Mouse (Mus musculus) intestine, embryonic 16.5 days (tissue): Measurements from ENCODE around the gene Tgfa. TPM values are rescaled to one million over a fixed set of nuclear protein-coding genes. Genes with fewer than 3 reads are reported as not detected.

Experiments used
- ATAC-seq: fragments of 200-750 bp; cut with Nextera tagmentation; 2 replicates; pipeline ENCODE4 v1.8.0; 2017; ENCODE audit warnings: moderate TSS enrichment, moderate library complexity
- H3K27ac ChIP-seq: fragments of 300-500 bp; sonication (generic); 2 replicates; pipeline ENCODE4 v1.5.1; 2014; ENCODE audit warnings: mild to moderate bottlenecking, low read length
- H3K27me3 ChIP-seq: fragments of 300-500 bp; sonication (generic); replicated peaks from 2 replicates; pipeline ENCODE4 v1.6.1; 2014; ENCODE audit warnings: low read length, control low read depth, mixed read lengths; ENCODE audit not compliant: control insufficient read depth, insufficient read depth
- H3K36me3 ChIP-seq: fragments of 300-500 bp; sonication (generic); 2 replicates; pipeline ENCODE4 v1.6.1; 2014; ENCODE audit warnings: low read length, control low read depth; ENCODE audit not compliant: control insufficient read depth, insufficient read depth
- H3K4me1 ChIP-seq: fragments of 300-500 bp; sonication (generic); 2 replicates; pipeline ENCODE4 v1.6.1; 2014; ENCODE audit warnings: low read length, control low read depth, mixed read lengths; ENCODE audit not compliant: control insufficient read depth, insufficient read depth
- H3K4me2 ChIP-seq: fragments of 300-500 bp; sonication (generic); 2 replicates; pipeline ENCODE4 v1.6.1; 2014; ENCODE audit warnings: low read depth, low read length, control low read depth
- H3K4me3 ChIP-seq: fragments of 300-500 bp; sonication (generic); 2 replicates; pipeline ENCODE4 v1.5.1; 2014; ENCODE audit warnings: mild to moderate bottlenecking, low read length
- H3K9ac ChIP-seq: fragments of 300-500 bp; sonication (generic); 2 replicates; pipeline ENCODE4 v1.6.1; 2014; ENCODE audit warnings: low read depth, low read length
- H3K9me3 ChIP-seq: fragments of 300-500 bp; sonication (generic); 2 replicates; pipeline ENCODE4 v1.6.1; 2016; ENCODE audit warnings: low read length, control low read depth; ENCODE audit not compliant: control insufficient read depth
- WGBS: fragments of 180-500 bp; shearing (Covaris S2); extraction: QIAGEN DNeasy Blood & Tissue Kit; methylation state at CpG from one replicate; pipeline ENCODE4 v1.1.7; 2014; 5-methylcytosine and 5-hydroxymethylcytosine counted together
- polyA plus RNA-seq: library from polyadenylated mRNA; unstranded; fragments of >200 nt; fragmentation: Nextera tagmentation; extraction: Ambion mirVana; gene quantifications from 2 replicates; pipeline ENCODE4 v1.2.1, GENCODE M21; 2015

Tgfa gene
- polyA plus RNA-seq, 1 experiment from 2014 or later: 6.0 TPM

DNA sequence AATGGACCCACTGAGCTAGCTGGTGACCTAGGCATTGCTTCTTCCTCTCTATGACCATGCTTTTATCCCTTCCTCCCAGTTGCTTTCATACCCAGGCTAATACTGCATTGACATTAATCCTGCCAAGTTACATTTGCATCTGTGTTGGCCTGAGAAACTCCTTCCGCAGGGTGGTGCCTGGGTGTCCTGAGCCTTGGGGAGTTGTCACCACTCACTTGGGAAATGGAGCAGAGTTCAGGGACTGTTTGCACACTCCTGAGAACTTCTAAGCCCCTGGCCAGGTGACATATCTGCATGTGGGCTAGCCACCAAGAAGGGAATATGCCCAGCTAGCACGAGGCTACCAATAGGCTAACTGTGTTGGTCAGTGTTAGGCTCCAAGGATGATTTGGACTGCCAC is 23.0 kb downstream of the Tgfa start:
- no peak overlapping the region for H3K4me2 ChIP-seq
- H3K4me1 ChIP-seq: peaks cover 24% of the 10 kb centered on the region
- no peaks in the 10 kb centered on the region for H3K27me3 ChIP-seq
- no peak overlapping the region for H3K9ac ChIP-seq
- 78% methylated on average over 2 of the region's 2 CpGs for WGBS
- H3K27ac ChIP-seq: no peak overlapping the region
- ATAC-seq: peak; percentile 24; the same call in 1 of the 2 replicates
- H3K36me3 ChIP-seq: no peaks in the 10 kb centered on the region
- no peak overlapping the region for H3K4me3 ChIP-seq
- no peaks in the 10 kb centered on the region for H3K9me3 ChIP-seq

DNA sequence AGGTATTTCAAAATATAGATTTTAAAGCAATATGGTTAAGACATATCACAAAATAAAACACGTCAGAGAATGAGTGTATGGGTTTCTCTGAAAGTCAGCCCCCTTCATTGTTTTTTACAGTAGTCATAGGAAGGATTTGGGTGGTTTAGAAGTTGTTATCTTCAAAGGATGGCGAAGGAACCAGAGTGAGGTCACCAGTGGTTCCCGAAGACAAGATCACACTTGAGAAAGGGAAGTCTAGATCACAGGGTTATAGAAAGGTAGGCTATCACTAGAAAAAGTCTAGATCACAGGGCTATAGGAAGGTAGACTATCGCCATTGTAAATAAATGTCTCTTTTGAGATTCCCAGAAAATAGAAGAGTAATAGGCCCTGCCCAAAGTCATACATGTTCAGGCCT is 23.7 kb downstream of the Tgfa start:
- Histone ChIP-seq H3K27me3 (no peaks in the 10 kb centered on the region), H3K4me1 (peaks cover 24% of the 10 kb centered on the region), H3K27ac (no peak overlapping the region), H3K36me3 (no peaks in the 10 kb centered on the region), H3K9ac (no peak overlapping the region), H3K4me3 (no peak overlapping the region), H3K4me2 (no peak overlapping the region), H3K9me3 (no peaks in the 10 kb centered on the region)
- WGBS: 85% methylated on average over 4 of the region's 4 CpGs
- no peak for ATAC-seq

DNA sequence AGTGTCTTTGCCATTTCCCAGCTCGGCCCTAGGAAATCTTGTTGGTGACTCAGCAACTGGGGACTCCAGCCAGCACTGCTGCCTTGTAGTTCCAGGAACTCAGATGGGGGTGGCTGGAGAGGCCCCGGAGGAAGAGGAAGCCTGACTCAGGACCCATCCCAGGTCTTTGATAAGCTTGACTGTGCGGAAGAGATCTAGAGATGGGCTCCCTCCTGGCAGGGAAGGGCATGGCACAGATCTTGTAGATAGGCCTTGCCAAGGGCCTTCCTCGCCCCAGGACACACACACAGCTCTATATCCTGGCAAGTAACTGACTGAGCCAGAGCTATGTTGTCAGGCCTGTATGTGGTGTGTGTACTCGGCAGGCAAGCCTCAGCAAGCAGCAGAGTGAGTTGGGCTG is 24.5 kb downstream of the Tgfa start:
- no peaks in the 10 kb centered on the region for H3K36me3 ChIP-seq
- ATAC-seq: peak; percentile 54
- H3K27ac ChIP-seq: peak overlapping the region; percentile 40; the same call in 1 of the 2 replicates
- peaks cover 24% of the 10 kb centered on the region for H3K4me1 ChIP-seq
- no peak overlapping the region for H3K9ac ChIP-seq
- no peaks in the 10 kb centered on the region for H3K9me3 ChIP-seq
- no peaks in the 10 kb centered on the region for H3K27me3 ChIP-seq
- no peak overlapping the region for H3K4me3 ChIP-seq
- H3K4me2 ChIP-seq: no peak overlapping the region
- WGBS: 52% methylated on average over 5 of the region's 5 CpGs

DNA sequence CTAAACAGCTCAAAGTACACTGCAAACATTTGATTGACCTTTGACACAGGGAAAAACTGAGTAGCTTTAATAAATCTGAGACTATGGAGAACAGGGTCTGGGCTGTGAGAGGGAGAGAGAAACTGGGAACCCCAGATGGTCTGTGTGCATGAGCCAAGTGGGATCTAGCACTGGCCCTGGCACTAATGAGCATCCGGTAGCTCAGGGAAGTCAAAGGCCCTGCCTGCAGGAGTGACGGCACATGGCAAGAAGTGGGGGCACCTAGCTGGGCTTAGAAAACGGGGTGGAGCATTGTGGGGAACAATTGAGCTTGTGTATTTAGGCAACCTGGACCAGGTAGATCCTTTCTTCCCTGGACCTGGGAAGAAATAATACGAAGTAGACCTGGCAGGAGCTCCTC is 25.1 kb downstream of the Tgfa start:
- WGBS: 67% methylated on average over 4 of the region's 4 CpGs
- H3K4me1 ChIP-seq: peaks cover 24% of the 10 kb centered on the region
- no peaks in the 10 kb centered on the region for H3K9me3 ChIP-seq
- H3K27ac ChIP-seq: no peak overlapping the region; the same call in 1 of the 2 replicates
- no peaks in the 10 kb centered on the region for H3K36me3 ChIP-seq
- H3K27me3 ChIP-seq: no peaks in the 10 kb centered on the region
- H3K4me2 ChIP-seq: no peak overlapping the region
- H3K4me3 ChIP-seq: no peak overlapping the region
- ATAC-seq: no peak
- no peak overlapping the region for H3K9ac ChIP-seq

DNA sequence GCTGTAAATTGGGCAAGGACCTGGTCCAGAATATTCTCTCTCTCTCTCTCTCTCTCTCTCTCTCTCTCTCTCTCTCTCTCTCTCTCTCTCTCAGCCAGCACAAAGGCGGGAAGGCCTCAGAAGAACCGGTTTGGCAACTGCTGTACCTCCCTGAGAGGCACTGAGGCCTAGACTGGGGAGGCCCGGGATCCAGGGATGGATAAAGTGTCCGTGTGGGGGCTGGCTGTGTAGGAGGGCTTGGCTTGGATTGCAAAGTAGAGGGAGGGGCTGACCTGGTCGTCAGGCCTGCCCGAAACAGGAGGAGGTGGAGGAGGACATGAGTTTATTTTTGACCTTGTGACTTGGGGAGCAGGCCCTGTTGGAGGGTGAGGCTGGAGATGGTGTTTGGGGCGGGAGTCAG is 27.4 kb downstream of the Tgfa start:
- 28% methylated on average over 7 of the region's 7 CpGs for WGBS
- Histone ChIP-seq H3K9me3 (no peaks in the 10 kb centered on the region), H3K4me1 (peaks cover 24% of the 10 kb centered on the region), H3K36me3 (no peaks in the 10 kb centered on the region), H3K4me2 (no peak overlapping the region), H3K27ac (peak overlapping the region; percentile 55; the same call in 1 of the 2 replicates), H3K4me3 (no peak overlapping the region), H3K9ac (peak overlapping the region; percentile 46; the same call in 1 of the 2 replicates), H3K27me3 (no peaks in the 10 kb centered on the region)
- peak; percentile 81 for ATAC-seq

DNA sequence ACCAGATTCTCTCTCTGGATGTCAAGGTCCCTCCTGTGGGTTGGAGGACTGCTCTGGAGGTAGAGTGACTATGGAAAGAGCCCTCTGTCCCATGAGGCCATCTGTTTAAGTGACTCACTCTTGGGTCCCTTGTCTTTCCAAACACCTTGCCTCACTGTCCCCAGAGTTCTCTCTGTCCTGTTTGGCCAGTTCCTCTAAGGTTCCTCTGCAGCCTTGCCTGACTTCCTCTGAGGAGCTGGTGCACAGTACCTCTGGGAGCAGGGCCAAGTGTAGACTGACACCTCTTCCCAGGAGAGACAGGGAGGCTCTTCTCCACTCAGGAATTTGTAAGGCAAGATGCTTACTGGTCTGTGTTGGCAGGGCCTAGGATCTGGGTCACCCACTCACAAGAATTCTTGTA is 30.6 kb downstream of the Tgfa start:
- no peak overlapping the region for H3K27ac ChIP-seq

DNA sequence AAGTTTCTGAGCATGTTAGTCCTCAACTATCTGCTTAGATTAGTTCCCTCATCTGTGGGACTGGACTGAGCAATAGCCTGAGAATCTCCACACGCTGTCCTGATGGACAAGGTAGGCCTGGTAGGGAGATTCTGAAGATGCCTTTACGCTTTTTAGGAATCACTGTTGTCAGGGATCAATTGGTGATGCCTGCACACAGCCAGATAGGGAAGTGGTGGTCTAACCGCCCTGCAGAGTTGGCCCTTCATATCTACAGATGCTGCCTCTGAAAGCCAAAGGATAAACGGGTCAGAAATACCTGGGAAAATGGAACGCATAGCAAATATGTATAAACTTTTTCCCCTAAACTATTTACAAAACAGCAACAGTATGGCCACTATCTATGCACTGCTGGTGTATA is 37.3 kb downstream of the Tgfa start:
- H3K4me1 ChIP-seq: peaks cover 24% of the 10 kb centered on the region
- no peak overlapping the region for H3K27ac ChIP-seq
- no peak overlapping the region for H3K4me3 ChIP-seq
- ATAC-seq: no peak
- no peaks in the 10 kb centered on the region for H3K36me3 ChIP-seq
- H3K27me3 ChIP-seq: no peaks in the 10 kb centered on the region
- 86% methylated on average over 5 of the region's 5 CpGs for WGBS
- H3K9me3 ChIP-seq: no peaks in the 10 kb centered on the region
- no peak overlapping the region for H3K9ac ChIP-seq
- H3K4me2 ChIP-seq: no peak overlapping the region

More for the DNA sequence above, 30.6 kb downstream of the Tgfa start:
- Histone ChIP-seq H3K9me3 (no peaks in the 10 kb centered on the region), H3K36me3 (no peaks in the 10 kb centered on the region), H3K4me2 (no peak overlapping the region), H3K4me3 (no peak overlapping the region), H3K27me3 (no peaks in the 10 kb centered on the region), H3K4me1 (peaks cover 9% of the 10 kb centered on the region; the same call in 1 of the 2 replicates), H3K9ac (no peak overlapping the region)
- no peak for ATAC-seq

DNA sequence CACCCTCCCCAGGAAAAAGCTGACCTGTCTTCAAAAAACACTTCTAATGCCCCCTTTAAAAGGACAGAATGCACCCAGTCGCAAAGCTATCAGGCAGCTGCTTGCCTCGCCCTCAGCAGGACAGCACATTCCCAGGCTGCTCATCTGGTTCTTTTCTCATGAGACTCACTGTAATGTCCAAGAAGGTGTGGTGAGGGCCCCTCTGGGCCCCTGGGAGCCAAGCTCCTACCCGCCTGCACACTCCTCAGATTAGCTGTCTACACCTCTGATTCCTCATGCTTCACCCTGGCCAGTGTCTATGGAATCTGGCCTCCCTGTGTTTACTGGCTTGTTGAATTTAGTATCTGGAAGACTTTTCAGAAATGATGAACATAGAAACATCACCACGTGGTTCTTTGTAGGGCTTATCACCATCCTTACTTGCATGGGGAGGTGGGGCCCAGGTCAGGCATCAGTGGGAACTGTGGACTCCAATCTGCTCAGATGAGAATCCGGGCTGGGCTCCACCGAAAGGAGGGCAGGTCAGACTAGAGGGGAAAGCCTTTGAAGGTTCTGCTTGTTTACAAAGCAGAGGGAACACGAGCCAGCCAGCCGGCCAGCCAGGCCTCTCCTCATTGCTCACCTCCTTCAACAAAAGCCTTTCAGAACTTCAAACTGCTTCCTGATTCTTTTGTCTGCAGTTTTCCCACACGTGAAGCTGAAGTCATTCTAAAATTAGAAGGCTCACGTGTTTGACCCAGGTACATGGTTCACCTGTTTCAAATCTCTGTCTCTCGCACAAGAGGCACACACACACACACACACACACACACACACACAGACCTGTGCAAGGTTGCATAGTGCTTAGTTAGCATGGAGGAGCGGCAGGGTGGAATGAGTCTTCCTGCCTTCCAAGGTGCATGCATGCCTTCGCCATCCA is 38.7 kb downstream of the Tgfa start:
- Histone ChIP-seq H3K4me1 (peaks cover 24% of the 10 kb centered on the region), H3K9me3 (no peaks in the 10 kb centered on the region), H3K9ac (peak overlapping the region; percentile 42), H3K4me2 (0 out of 2 replicates have a peak overlapping the region, but pooled peaks have one; percentile 11), H3K4me3 (no peak overlapping the region), H3K36me3 (no peaks in the 10 kb centered on the region), H3K27ac (peak overlapping the region; percentile 84), H3K27me3 (no peaks in the 10 kb centered on the region)
- peak; percentile 81 for ATAC-seq
- WGBS: 22% methylated on average over 13 of the region's 13 CpGs

DNA sequence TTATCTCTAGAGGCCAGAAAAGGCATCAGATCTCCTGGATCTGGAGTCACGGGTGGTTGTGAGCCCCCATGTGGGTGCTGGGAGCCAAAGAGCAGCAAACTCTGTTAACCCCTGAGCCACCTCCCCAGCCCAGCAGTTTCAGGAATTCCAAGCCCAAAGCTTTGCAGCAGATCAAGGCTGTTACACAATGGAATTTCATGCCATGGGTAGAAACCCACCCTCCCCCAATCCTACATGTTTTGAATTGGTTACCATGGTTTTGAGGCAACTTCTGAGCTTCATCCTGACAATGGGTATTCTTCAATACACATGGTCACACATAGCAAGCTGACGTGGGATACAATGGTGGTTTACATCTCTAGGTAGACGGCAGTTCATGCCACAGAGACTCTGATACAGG is 49.8 kb downstream of the Tgfa start:
- Histone ChIP-seq H3K4me1 (no peaks in the 10 kb centered on the region), H3K27me3 (no peaks in the 10 kb centered on the region), H3K27ac (no peak overlapping the region), H3K9me3 (no peaks in the 10 kb centered on the region; the same call in 1 of the 2 replicates), H3K36me3 (no peaks in the 10 kb centered on the region), H3K4me2 (no peak overlapping the region), H3K9ac (no peak overlapping the region), H3K4me3 (no peak overlapping the region)
- 50% methylated on average over 3 of the region's 3 CpGs for WGBS
- ATAC-seq: no peak
